Mouse (Mus musculus) thymus, postnatal 10 days (tissue): ENCODE results near the gene Stn1.
"Not testable (repeated sequence)": the region's sequence is repeated elsewhere in the genome, so short reads cannot be mapped to it uniquely, and the experiment has no call there.

Experiments
- DNase-seq, 2 experiments: peaks; one replicate each; pipeline ENCODE4 v3.0.0; 2021; ENCODE audit warnings: low spot score in 2 of 2

Gene Stn1

DNA sequence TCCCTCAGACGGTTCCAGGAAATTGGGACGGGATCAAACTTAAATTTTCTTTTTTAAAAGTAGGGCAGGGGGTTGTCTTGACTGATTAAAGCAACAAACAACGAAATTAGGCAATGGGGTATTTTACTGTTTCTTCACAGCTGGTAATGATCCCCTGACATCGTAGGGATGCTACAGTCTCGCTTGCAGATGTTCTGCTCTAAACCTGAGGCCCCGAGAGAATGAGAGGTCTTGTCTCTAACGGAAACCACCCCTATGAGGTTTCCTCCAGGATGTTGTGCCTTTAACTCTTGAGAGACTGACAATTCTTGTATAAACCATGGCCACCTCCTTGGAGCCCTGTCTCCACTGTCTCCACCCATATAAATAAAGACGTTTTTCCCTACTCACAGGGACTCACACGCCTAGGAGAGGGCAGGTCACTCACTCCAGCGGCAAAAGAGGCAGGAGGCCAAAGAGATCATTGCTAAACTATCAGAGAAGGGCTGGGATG, at the start of gene Stn1:
TSS of gene Stn1 (minus strand) at position 208 of the 493 bp plus-strand sequence.
- peak; percentile 39 to 52 for DNase-seq

DNA sequence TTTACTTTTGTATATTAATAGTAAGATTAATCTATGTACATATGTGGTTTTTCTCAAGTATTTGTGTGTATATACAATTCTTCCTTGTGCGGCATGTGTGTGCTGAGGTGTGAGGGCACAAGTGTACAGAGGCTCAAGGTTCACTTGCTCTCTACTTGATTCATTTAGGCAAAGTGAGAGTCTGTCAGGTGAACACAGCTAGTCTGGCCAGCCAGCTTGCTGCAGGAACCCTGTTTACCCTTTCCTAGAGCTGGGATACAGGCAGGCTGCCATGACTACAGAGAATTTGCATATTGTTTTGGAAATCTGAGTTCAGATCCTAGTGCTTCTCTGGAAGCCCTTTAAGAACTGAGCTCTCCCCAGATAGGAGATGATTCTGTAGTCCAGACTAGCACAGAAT, 49.7 kb upstream of the Stn1 start:
- no peak for DNase-seq

DNA sequence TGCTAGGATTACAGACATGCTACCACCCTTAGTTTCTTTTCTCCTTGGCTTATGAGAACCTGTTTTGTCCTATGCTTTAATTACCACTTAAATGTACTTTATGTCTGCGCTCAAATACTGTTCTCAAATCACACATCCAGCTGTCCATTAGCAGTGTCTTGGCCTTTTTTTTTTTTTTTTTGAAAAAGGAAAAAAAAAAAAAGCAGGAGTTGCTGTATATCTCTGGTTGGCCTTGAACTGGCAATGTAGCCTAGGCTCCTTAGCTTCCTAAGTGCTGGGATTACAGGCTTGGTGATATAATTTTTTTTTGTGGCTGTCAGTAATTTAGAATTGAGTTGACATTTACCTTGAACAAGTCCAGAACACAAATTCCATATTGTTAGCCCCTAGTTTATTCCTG, 48.5 kb upstream of the Stn1 start:
- no peak for DNase-seq

DNA sequence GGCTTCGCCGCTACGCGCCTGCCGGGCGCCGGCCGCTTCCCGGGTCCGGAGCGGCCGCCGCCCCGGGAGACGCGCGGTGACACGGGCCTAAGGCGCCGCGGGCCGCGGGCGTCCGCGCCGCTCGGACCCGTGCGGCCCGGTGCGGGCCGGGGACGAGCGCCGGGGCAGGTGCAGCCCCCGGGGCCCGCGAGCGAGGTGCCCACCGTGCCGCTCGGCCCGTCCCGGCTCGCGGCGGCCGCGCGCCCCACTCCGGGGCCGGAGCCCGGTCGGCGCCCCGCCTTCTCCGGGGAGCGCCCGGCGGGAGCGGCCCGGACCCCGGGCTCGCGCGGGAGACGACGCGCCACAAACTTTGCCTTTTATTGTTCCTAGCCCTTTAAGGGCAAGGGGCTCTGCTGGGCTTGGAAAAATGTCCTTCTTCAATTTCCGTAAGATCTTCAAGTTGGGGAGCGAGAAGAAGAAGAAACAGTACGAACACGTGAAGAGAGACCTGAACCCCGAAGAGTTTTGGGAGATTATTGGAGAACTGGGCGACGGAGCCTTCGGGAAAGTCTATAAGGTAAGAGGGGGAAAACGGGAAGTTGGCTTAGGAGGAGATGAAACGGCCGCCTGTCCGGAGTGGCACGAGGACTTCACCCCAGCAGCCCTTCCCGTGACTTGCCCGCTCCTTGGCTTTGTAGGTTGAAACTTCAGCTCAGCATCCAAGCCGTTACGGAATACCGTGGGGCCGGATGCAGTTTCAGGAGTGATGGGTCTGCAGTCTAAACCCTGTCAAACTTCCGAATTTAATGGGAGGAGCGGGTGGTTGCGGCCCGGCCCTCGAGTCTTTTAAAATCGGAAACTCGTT, 42.7 kb upstream of the Stn1 start:
- DNase-seq, result peak; percentile 13 to 19

DNA sequence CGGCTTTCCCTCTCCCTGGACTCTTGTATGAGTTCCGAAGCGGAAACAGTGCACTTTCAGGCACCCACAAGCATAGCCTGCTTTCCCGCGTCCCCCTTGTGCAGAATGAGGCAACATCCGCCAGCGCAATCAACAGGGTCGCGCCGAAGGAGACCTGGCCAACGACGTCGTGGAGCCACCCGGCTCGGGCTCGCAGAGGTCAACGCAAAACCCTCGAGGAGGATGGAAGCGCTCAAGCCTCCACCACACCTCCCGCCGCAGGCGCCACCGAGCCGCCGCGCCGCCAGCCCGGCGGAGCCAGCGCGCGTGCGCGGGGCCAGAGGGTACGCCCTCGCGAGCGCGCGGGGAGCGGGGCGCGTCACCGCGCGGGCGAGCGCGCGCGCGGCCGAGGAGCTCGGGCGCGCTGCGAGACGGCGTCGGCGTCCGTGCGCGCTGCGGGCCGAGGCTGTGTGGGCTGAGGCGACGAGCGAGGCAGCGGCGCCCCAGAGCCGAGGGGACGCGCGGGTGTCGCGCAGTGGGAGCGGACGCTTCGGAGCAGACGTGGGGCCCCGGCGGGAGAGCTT, 42.0 kb upstream of the Stn1 start, which contains the start of gene Slk:
TSS of gene Slk (plus strand) at position 454 of the 563 bp plus-strand sequence.
- peak; percentile 69 to 79 for DNase-seq

DNA sequence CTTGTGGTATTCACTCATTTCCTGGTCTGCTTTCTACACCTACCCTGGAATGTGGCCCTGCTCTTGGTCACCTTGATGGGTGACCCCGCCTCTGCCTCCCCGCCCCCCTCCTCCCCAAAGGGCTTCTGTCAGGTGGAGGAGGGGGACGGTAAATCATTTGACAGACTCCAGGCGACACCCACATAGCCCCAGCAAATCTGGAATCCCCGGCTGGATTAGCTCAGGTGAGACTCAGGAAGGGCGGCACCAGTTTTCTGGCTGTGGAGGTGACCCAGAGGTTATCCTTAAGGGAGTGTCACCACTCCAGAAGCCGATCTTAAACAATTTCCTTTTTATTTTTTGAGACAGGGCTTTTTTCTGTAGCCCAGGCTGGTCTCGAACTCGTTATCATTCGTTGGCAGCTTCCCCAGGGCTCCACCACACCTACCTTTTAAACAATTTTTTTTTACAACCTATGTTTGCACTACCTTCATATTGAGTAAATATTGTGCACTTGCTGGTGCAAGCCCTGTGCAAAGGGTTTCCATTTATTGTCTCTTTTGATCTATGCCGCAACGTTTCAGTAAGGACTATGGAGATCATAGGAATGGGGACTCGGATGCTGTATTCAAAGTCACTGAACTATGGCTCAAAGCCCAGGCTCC, 41.4 kb upstream of the Stn1 start:
- DNase-seq, result peak in 1 of 2 experiments; percentile 12

DNA sequence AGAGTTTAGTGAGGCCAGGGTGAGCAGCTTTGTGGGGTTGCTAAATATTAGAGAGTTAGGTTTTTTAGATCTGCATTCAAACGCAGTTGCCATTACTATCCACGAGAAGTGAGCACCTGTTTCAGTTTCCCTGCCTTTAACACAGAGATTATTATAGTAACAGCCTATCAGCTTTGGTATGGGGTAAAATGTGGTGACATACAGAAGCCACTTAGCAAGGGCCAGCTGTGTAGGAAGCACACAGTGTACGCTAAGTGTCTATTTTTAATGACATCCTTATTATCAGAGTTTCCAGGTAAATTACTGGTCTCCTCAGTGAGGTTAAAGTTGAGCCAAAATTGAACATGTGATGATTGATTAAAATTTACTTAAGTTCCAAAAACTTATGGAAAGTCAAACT, 36.4 kb upstream of the Stn1 start:
- DNase-seq, result no peak

DNA sequence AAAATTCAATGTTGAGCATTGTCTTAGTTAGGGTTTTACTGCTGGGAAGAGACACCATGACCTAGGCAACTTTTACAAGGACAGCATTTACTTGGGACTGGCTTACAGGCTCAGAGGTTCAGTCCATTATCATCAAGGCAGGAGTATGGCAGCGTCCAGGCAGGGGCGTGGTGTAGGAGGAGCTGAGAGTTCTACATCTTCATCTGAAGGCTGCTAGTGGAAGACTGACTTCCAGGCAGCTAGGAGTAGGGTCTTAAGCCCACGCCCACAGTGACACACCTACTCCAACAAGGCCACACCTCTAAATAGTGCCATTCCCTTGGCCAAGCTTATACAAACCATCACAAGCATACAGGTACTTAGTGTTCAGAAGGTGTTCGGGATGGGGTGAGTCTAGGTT, 34.7 kb upstream of the Stn1 start:
- DNase-seq, result not testable (repeated sequence)

DNA sequence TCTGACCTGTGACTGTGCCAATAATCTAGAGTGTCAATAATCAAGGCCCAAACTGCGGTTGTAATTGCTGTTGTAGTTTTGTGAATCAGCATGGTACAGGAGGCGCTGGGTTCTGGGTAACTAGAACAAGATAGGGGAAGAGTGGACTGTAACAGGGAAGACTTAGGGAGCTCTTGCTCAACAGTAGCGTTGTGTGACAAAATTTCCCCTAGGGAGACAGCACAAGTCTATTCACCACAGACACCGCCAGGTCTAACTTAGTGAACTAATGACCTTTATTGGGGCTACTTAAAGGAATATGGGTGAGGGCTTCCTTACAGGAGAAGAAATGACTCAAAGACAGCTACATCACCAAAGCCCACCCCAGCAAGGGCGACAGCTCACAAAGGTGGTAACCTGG, 32.7 kb upstream of the Stn1 start:
- DNase-seq, result no peak

DNA sequence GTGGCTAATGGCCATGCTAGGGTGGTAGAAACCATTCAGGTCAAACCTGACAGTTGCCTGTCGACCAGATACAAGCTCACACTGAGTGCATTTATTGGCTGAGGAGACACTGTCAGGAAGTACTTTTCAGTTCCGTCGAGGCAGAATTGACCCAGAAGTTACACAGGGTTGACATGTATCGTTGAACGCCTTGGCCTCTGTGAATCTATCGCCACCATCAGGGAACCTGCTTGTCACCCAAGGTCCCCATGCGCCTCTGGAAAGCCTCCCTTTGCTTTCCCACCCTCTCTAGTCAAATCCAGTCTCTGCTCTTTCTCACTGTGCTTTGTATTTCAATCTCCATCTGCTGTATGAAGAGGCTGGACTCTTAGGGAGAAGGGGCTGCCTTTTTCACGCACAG, 28.7 kb upstream of the Stn1 start:
- no peak for DNase-seq

DNA sequence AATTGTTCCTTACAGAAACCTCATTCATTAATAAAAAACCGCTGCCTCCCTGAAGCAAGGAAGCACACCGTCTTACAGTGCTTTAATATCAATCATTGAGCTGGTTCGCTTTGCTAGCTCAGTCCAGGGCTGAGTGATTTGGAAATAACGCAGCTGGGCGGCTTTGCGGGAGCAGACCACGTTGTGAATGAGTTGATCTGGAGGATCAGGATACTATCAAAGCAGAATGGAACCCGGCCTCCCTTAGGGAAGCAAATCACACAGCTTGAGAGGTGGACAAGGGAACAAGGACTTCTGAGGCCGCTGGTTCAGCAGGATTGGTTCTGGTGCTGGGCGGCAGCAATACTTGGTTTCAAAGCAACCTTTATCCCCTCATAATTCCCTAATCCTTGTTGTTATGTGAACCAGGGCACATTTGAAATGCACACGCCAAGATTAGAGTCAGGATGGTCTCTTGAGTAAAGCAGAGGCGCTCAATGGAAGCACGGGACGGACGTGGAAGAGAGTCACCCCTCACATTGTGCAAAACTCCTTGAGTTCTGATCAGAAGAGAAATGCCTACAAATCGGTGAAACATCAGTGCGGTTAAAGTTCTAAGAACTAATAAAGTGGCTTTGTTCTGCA, 27.8 kb upstream of the Stn1 start:
- DNase-seq, result no peak

DNA sequence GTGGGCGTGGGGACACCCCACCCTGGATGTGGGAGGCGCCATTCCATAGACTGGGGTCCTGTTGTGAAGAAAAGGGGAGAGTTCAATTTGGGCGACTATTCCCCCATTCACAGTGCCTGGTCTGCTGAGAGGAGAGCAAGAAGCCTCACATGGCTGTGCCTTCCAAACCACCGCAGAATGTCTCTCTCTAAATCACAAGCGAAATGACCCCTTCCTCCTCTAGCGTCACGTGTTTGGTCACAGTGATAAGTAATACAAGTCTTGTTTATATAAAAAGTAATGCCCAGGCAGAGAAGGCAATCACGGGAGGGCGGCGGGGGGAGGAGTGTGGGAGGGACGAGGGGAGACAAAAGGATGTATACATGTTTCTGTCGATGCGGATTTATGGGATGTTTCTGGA, 26.4 kb upstream of the Stn1 start:
- no peak for DNase-seq

DNA sequence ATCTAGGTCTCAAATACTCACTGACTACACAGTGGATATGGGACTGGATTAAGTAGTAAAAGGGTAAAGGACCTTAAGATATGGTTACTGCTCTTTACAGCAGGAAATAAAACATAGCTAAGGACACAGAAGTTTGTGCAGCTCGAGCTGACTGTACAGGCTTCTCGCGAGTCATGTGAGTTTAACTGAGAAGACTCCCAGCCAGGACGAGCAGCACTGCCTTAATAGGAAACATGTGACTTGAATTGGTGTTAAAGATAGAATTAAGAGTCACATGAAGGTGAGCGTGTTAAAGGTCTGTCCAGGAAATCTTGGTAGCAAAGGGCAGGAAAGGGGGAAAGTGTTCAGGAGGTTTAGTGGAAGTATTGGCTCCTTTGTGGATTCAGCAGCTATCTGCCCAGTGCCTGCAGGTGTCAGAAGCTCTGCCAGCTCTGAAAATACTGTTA, 24.7 kb upstream of the Stn1 start:
- no peak for DNase-seq

DNA sequence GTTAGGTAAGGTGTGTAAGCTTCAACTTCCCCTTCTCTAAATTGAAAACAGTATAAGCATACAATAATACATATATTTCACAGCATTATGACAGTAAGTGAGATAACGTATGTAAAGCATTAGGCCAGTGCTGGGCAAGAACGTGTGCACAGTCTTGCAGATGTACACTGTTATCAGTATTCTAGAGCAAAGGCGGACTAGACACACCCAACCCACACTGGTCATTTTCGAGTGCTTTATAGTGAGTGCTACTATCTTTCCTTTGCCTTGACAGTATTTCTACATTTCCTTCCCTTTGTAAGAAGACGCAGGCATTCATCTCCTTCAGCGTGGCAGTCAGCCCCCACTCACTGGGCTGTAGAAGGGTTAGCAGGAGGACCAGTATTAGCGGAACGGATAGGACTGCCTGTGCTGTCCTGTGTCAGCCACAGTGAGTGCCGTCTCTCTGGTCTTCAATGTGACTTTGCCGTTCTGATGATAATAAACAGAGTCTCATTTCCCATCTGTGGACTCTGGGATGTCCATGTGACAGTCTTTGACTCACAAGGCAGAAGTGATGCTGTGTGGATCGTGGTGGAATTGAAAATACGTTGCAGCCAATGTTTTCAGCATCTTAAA, 23.3 kb upstream of the Stn1 start:
- DNase-seq, result no peak

DNA sequence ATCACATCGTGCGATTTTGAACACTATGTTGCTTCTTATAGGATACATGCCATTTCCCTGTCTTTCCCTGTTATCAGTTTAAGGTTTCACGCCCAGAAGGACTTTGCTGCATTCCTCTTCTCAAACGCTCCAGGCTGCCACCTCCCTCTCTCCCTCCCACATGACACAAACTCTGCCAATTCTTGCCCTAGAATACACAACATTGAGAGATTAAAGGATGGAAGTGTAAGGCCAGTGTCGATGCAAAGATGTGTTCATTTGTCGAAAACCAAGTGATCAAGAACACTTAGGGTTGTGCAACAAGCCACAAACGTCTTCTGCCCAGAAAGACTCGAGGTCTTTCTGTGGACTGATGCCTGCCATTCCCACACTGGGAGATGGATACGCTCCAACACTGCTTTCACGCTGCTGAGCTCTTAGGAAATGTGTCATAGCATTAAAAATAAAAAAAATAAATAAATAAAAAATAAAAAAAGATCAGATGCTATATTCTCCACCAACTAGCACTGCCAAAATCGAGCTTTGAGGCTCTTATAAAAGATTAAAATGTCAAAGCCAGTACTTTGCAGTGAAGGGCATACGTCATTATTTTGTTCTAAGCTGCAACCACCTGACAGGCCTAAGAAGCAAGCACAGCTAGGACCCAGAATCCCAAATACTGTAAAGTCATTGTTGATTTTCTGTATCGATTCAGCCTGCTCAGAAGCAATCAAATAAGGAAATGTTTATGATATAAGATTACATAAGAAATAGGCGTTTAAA, 22.6 kb upstream of the Stn1 start:
- no peak for DNase-seq

DNA sequence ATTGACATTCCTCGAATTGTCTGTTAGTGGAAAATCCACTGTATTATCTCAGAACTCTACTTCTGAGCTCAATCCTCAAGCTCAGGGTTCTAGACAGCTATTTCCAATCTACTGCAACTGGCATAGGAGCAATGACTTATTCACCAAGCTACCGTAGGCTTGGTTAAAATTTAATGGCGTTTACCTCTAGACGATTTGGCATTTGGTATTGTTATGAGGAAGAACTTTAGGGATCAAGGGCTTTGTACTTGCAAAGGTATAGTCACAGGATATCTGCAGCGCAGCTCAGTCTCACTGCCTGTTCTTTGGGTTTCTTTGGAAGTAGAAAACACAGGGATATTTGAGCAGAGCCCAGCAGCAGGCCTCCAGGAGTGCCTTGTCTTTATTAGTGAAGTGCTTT, 21.8 kb upstream of the Stn1 start:
- no peak for DNase-seq

DNA sequence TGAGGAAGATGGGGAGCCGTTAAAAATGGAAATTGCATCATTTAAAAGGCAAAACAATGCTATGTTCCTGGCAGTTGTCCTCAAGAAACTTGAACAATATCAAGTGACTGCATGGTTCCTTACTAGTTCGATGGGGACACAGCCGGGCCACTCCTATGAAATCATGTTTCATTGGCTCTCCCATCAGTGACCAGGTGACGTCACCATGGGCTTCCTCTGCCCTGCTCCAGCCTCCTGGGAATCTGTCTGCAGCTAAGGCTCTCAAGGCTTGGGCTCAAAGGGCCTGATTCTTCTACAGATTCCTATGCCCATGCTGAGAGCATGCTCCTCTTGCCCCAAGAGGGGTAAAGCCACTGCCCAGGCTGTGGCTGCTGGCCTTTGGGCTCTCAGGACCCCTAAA, 12.3 kb upstream of the Stn1 start:
- no peak for DNase-seq

DNA sequence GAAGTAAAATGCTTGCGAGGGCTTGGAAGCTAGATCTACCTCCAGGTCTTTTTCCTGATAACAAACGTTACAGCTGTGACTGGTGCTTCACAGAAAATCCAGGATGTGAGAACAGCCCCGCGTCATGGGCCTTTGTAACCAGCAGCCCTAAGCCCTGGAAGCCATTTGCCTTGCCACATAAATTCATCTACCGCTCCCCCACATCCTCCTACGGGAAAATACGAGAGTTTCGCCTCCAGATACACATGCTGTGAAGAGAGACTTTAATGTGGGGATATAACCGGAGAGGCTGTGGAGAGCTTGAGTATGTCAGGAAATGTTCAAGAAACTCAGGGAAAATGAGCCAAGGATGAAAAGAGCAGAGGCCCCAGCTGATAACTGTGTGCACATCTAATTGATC, 11.9 kb upstream of the Stn1 start:
- DNase-seq, result no peak

DNA sequence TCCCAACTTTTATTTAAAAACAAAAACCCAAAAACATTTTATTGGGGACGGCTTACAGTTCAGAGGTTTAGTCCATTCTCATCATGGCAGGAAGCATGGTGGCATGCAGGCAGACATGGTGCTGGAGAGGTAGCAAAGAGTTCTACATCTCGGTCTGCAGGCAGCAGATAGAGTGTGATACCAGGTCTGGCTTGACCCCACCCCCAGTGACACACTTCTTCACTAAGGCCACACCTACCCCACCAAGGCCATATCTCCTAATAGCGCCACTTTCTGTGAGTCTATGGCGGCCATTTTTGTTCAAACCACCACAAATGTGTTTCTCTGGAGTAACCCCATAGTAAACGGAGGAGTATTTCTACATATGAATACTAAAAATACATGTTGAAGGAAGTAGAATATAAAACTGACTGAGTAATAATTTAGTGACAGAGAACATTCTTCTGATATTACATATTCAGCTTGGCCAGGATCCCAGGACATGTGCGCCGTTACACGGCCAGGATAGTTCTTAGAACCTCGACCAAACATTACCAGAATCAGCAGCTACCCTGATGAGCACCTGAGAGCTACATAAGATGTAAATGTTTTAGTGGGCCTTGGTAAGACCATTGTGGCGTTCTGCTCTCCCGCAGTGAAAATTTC, 11.2 kb upstream of the Stn1 start:
- DNase-seq, result no peak

DNA sequence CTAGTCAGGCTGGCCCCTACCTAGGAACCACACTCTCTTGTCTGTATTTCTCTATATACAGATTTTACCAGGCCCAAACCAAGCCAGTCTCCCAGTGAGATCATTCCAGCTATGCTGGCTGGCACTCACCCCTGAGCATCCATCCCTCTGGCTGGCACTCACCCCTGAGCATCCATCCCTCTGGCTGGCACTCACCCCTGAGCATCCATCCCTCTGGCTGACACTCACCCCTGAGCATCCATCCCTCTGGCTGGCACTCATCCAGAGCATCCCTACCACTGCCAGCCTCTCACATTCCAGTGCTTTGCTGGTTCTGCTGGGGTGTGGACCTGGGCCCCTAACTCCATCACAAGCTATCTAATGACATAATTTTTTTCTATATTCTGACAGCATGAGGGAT, 8.2 kb upstream of the Stn1 start:
- DNase-seq, result no peak

DNA sequence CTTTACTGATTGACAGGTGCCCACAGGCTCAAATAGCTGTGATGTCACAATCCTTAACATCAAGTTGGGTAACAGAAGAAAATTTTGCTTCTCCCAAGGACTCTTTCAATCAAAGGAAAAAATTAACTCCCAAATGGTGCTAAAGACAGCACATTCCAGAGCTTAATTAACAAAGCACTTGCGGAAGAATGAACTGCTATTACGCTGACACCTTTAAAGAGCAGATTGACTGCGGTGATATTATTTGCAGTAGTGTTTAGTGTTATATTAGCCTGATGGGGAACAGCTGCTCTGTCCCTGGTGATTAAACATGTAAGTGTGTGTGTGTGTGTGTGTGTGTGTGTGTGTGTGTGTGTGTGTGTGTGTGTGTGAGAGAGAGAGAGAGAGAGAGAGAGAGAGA, 7.7 kb upstream of the Stn1 start:
- no peak for DNase-seq
